Mouse (Mus musculus): ENCODE data around the gene Sfpq.
"Not testable (repeated sequence)": the region's sequence is repeated elsewhere in the genome, so short reads cannot be mapped to it uniquely, and the experiment has no call there.

Sfpq gene

GRCm38 (mm10) chr4:127021151-127021945 is at the start of gene Sfpq:
Gene Sfpq, plus strand, starts transcription at chr4:127021324.
- DNase-seq: peak; percentile 95

- DNase-seq: no peak
Observed at GRCm38 (mm10) chr4:126977467-126977866, 43.7 kb upstream of the Sfpq start.

GRCm38 (mm10) chr4:126978706-126979105 is 42.4 kb upstream of the Sfpq start:
- no peak for DNase-seq

GRCm38 (mm10) chr4:126983321-126983720 is 37.8 kb upstream of the Sfpq start:
- no peak for DNase-seq

GRCm38 (mm10) chr4:126983736-126984525 is 37.2 kb upstream of the Sfpq start:
- DNase-seq: not testable (repeated sequence)

- DNase-seq: no peak
Observed at GRCm38 (mm10) chr4:126986768-126987167, 34.4 kb upstream of the Sfpq start.

GRCm38 (mm10) chr4:126988503-126988902 is 32.6 kb upstream of the Sfpq start:
- no peak for DNase-seq

- no peak for DNase-seq
Observed at GRCm38 (mm10) chr4:126990553-126990952, 30.6 kb upstream of the Sfpq start.

GRCm38 (mm10) chr4:126992356-126992755 is 28.8 kb upstream of the Sfpq start:
- DNase-seq: no peak

GRCm38 (mm10) chr4:126999372-126999771 is 21.8 kb upstream of the Sfpq start:
- not testable (repeated sequence) for DNase-seq

- no peak for DNase-seq
Observed at GRCm38 (mm10) chr4:127000601-127001105, 20.5 kb upstream of the Sfpq start.

GRCm38 (mm10) chr4:127004384-127004783 is 16.7 kb upstream of the Sfpq start:
- DNase-seq: no peak

- DNase-seq: peak; percentile 66
Observed at GRCm38 (mm10) chr4:127005113-127005936, 15.8 kb upstream of the Sfpq start.

- DNase-seq: peak; percentile 76
Observed at GRCm38 (mm10) chr4:127015294-127015993, 5.7 kb upstream of the Sfpq start.

- no peak for DNase-seq
Observed at GRCm38 (mm10) chr4:127016366-127016765, 4.8 kb upstream of the Sfpq start.

- DNase-seq: no peak
Observed at GRCm38 (mm10) chr4:127020411-127021150, 543 bp upstream of the Sfpq start.

GRCm38 (mm10) chr4:127021989-127022626 is 984 bp downstream of the Sfpq start:
- peak; percentile 89 for DNase-seq

GRCm38 (mm10) chr4:127023201-127023600 is 2.1 kb downstream of the Sfpq start:
- DNase-seq: no peak

GRCm38 (mm10) chr4:127024240-127024639 is 3.1 kb downstream of the Sfpq start:
- DNase-seq: no peak

- DNase-seq: no peak
Observed at GRCm38 (mm10) chr4:127026826-127027225, 5.7 kb downstream of the Sfpq start.
